Mouse (Mus musculus): ENCODE results near the gene Ttc23. TPM values are rescaled to one million over a fixed set of nuclear protein-coding genes. Genes with fewer than 3 reads are reported as not detected.

Gene Ttc23
- total RNA-seq (2023) = 1 to 10 TPM in 1 of 2 experiments, under 1 TPM in 1; 0.35 to 2.8 TPM

GRCm38 (mm10) chr7:67647277-67647676 is at the start of gene Ttc23:
Gene Ttc23, plus strand, starts transcription at chr7:67647410.

GRCm38 (mm10) chr7:67644833-67645680 is 2.2 kb upstream of the Ttc23 start, which contains the start of gene Lrrc28:
Gene Lrrc28, minus strand, starts transcription at chr7:67645268.

GRCm38 (mm10) chr7:67759629-67759995 is 112.4 kb downstream of the Ttc23 start, which contains the start of gene Synm:
Gene Synm, minus strand, starts transcription at chr7:67759742.

Other genes with a start within 250 kb of the Ttc23 start
- 10 to 100 TPM; 25.4 to 29.6 TPM for gene Lrrc28, start 2.1 kb upstream of the Ttc23 start, total RNA-seq (2023)
- gene Synm, start 112.3 kb downstream of the Ttc23 start, total RNA-seq (2023) = not detected

Measured in neutrophil, adult 59 days (primary cell).